Mouse (Mus musculus) central nervous system, embryonic 18 days (tissue): ENCODE measurements around the gene Gm8050. TPM values are rescaled to one million over a fixed set of nuclear protein-coding genes. Genes with fewer than 3 reads are reported as not detected.

Experiments
- polyA plus RNA-seq: library from polyadenylated mRNA; depleted of rRNA; stranded (reverse); fragments of >200 nt; gene quantifications from 2 replicates; pipeline ENCODE4 v1.2.3, GENCODE M21; 2012; rRNA removed

The Gm8050 gene
- polyA plus RNA-seq: 0.08 and 0.16 TPM in 2 replicates

DNA sequence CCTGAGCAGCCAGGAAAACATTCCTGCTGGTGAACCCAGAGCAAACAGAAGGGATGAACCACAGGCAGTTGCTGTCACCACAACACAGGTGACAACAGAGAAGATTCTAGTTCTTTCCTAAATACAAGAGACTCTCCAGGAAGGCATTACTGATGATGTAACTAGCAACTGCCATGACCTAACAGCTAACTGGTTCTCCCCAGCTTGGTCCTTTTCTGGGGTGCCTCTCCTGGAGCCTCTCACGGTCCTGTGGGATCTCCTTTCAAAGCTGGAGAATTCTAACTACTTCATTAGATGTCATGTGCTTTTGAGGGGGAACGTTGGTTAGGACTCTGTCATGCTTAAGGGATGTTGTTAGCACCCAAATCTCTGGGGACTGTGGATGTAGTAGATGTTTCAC is at the start of gene Gm8050:
Gene Gm8050, minus strand, starts transcription at position 101 of the 400 bp plus-strand sequence.

DNA sequence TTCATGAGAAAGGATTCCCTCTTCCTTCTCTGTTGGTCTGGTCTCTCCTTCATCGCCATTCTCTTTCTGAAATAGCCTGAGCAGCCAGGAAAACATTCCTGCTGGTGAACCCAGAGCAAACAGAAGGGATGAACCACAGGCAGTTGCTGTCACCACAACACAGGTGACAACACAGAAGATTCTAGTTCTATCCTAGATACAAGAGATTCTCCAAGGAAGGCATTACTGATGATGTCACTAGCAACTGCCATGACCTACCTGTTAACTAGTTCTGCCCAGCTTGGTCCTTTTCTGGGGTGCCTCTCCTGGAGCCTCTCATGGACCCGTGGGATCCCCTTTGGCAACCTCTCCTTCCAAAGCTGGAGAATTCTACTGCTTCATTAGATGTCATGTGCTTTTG is 22.2 kb upstream of the Gm8050 start, which contains the start of gene Gm3636:
Gene Gm3636, minus strand, starts transcription at position 101 of the 400 bp plus-strand sequence.

GRCm38 (mm10) chr14:6684070-6684469 is 36.0 kb downstream of the Gm8050 start, which contains the start of gene Gm10251:
TSS of gene Gm10251 (minus strand) at chr14:6684170.

Other genes with a start within 250 kb of the Gm8050 start
- not detected in 2 replicates for gene Gm8356, start 183.0 kb downstream of the Gm8050 start, polyA plus RNA-seq
- gene Gm3629, start 129.6 kb downstream of the Gm8050 start, polyA plus RNA-seq: 1.4 and 1.6 TPM in 2 replicates
- 1.3 and 1.4 TPM in 2 replicates for gene Gm3460, start 97.8 kb downstream of the Gm8050 start, polyA plus RNA-seq
- gene Gm10251, start 36.1 kb downstream of the Gm8050 start, polyA plus RNA-seq: 0.03 TPM in 1 of 2 replicates, not detected in the other
- 36.7 and 37.0 TPM in 2 replicates for gene Gm3636, start 22.1 kb upstream of the Gm8050 start, polyA plus RNA-seq
- gene Gm8362, start 54.2 kb upstream of the Gm8050 start, polyA plus RNA-seq: 0.05 TPM in 1 of 2 replicates, not detected in the other
- not detected in 2 replicates for gene Gm3642, start 120.1 kb upstream of the Gm8050 start, polyA plus RNA-seq
- gene Gm3667, start 169.7 kb upstream of the Gm8050 start, polyA plus RNA-seq: 15.5 and 16.8 TPM in 2 replicates